Mouse (Mus musculus) testis, adult 2 months (tissue): ENCODE results near the gene Cdk6.

Experiments used
- CTCF ChIP-seq: fragments of 200-500 bp; IDR thresholded peaks from 2 replicates; pipeline ENCODE4 v1.5.1; 2012; ENCODE audit warnings: low read depth, mild to moderate bottlenecking, inconsistent platforms, low read length, moderate library complexity; ENCODE audit not compliant: control insufficient read depth, insufficient read depth, insufficient replicate concordance
- POLR2A ChIP-seq: fragments of 200-500 bp; IDR thresholded peaks from 2 replicates; pipeline ENCODE4 v1.6.1; 2012; ENCODE audit warnings: low read depth, mild to moderate bottlenecking, inconsistent platforms, low read length, moderate library complexity; ENCODE audit not compliant: control insufficient read depth

DNA sequence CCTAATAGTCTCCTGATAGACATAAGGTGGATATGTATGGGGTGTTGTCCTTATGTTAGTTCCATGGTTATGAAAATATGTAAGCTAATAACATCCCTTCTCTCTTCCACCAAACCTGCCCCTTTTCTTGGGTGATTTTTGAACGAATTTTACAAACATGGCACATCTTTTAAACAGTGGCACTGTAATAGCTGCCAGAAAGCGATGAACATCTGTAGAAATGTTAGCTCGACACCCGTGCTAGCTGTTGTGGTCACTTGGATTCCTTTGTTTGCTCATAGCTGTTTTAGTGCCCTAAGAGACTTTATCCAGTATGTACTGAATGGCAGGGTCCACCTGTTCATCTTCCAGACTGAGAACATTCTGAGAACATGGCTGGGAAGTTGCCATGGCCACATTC lies 230.0 kb downstream of the Cdk6 start, which contains the start of gene 1700109H08Rik:
- TF ChIP-seq CTCF (no peak), POLR2A (no peak)
